Mouse (Mus musculus): ENCODE results near the gene Mtch2.

Gene Mtch2

DNA sequence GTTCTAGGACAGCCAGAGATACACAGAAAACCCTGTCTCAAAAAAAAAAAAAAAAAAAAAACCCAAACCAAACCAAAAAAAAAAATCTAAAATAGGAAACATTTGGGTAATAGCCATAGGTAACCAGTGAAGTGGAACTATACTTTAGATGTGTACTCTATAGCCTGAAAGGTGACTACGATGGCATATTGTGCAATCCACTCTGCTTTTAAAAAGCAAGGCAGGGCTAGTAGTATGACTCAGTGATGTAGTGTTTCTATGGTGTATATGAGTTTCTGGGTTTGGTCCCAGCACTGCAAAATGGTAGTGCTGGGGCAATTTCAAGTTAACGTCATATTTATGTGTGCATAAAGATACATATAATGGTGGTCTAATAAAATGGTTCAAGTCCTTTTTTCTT lies 59.8 kb downstream of the Mtch2 start:
- in situ Hi-C loops (cut with MboI, MseI): no loop called here

DNA sequence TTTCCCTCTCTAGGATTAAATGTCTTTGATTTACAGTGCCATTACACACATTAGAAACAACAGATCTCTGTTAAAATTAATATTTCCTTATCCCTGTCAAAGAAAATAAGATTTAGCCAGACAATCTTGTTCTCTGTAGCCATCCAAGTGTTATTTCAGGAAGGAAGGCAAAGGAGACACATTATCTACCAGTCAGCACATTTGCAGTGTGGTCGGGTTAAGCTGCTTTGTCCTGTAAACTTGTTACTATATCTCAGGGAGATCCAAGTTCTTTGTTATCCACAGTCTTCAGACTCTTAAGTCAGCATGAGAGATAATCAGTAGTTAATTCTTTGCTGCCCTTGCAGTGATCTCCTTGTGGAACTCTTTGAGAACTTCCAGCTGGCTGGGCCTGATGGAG lies 63.9 kb downstream of the Mtch2 start:
- in situ Hi-C loops (cut with MboI, MseI): no loop called here

DNA sequence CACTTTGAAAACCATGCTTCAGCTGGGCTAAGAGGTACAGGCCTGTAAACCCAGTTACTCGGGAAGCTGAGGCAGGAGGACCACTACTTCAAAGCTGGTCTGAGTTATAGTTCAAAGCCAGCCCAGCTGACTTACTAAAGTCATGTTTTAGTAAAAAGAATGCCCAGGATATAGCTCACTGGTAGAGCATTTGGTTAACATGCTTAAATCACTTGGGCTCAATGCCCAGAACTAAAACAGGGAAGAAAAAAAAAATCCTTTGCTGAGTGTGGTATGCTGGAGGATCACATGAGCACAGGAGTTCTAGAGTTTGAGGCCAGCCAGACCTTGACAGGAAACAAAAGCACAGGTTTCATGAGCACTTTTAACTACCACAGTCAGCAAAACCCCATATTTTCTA lies 64.7 kb downstream of the Mtch2 start:
- in situ Hi-C loops (cut with MboI, MseI): no loop called here

GRCm38 (mm10) chr2:90913671-90914070 lies 66.7 kb downstream of the Mtch2 start:
- in situ Hi-C loops (cut with MboI, MseI): no loop called here

DNA sequence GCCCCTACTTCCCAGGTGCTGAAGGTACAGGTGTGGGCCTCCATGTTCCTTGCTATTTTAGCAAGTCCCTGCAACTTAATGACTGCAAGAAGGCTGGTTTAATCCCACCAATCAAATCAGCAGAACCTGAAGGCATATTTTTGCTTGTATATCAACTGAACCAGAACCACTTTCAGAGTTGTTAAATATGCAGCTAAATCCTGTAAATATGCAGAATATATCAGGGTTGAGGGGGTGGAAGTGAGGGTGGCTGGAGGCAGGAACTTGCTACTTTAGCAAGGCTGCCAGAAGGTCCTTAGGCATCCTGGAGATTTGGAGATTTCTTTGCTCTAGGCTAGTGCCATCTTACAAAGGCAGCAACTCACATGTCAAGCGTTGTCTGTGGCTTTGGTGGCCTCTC lies 68.6 kb downstream of the Mtch2 start:
- in situ Hi-C loops (cut with MboI, MseI): no loop called here

Measured in T-helper 1 cell (primary cell).